Mouse (Mus musculus): ENCODE results near the gene Heatr9. TPM values are rescaled to one million over a fixed set of nuclear protein-coding genes. Genes with fewer than 3 reads are reported as not detected.

Heatr9 gene
- polyA plus RNA-seq, 1 experiment from 2014 or later = not detected

DNA sequence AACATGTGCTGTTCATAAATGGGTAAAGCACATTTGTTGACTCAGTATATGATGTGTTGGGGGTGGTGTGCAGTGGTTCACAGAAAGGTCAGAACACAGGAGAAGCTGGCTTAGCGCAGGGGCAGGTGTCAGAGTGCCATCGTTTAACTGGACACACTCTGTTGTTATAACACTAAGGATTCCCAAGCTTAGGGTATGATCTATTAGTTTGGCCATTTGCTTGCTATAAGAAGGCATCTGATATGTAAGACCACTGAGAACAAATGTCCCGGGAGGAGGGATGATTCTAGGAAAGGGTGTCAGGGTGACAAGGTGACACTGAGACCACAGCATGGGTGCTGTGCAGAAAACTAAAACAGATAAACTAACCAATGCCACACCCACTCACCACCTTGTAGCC lies 14.9 kb upstream of the Heatr9 start:
- no peak overlapping the region for H3K27ac ChIP-seq
- H3K4me3 ChIP-seq (replicated peaks; ENCODE audit: low read length) = no peak overlapping the region
- ATAC-seq (ENCODE audit: low FRiP score) (no peak), DNase-seq (ENCODE audit: low spot score) (no peak)
- H3K27me3 ChIP-seq (ENCODE audit: control insufficient read depth, insufficient read depth, low read length) = no peaks in the 10 kb centered on the region
- H3K4me2 ChIP-seq (replicated peaks) = no peak overlapping the region
- H3K9ac ChIP-seq = no peak overlapping the region
- WGBS = 88% methylated on average over 3 of the region's 3 CpGs
- H3K9me3 ChIP-seq (ENCODE audit: control insufficient read depth, low read length) = no peaks in the 10 kb centered on the region
- H3K4me1 ChIP-seq (replicated peaks; ENCODE audit: control insufficient read depth, insufficient read depth, low read length) = no peaks in the 10 kb centered on the region
- H3K36me3 ChIP-seq (replicated peaks; ENCODE audit: control insufficient read depth, insufficient read depth) = no peaks in the 10 kb centered on the region

GRCm38 (mm10) chr11:83534609-83535423 lies 12.8 kb upstream of the Heatr9 start:
- H3K27me3 ChIP-seq (ENCODE audit: control insufficient read depth, insufficient read depth, low read length) = no peaks in the 10 kb centered on the region
- peak; percentile 63 for DNase-seq (ENCODE audit: low spot score)
- no peaks in the 10 kb centered on the region for H3K9me3 ChIP-seq (ENCODE audit: control insufficient read depth, low read length)
- no peak overlapping the region for H3K27ac ChIP-seq
- no peak overlapping the region for H3K4me3 ChIP-seq (replicated peaks; ENCODE audit: low read length)
- H3K9ac ChIP-seq = no peak overlapping the region
- 64% methylated on average over 13 of the region's 13 CpGs for WGBS
- H3K4me1 ChIP-seq (replicated peaks; ENCODE audit: control insufficient read depth, insufficient read depth, low read length) = no peaks in the 10 kb centered on the region
- H3K4me2 ChIP-seq (replicated peaks) = 0 out of 2 replicates have a peak overlapping the region, but pooled peaks have one; percentile 17
- H3K36me3 ChIP-seq (replicated peaks; ENCODE audit: control insufficient read depth, insufficient read depth) = no peaks in the 10 kb centered on the region
- ATAC-seq (ENCODE audit: low FRiP score) = no peak

GRCm38 (mm10) chr11:83534143-83534542 lies 12.2 kb upstream of the Heatr9 start:
- H3K27me3 ChIP-seq (ENCODE audit: control insufficient read depth, insufficient read depth, low read length) = no peaks in the 10 kb centered on the region
- no peak for DNase-seq (ENCODE audit: low spot score)
- no peaks in the 10 kb centered on the region for H3K9me3 ChIP-seq (ENCODE audit: control insufficient read depth, low read length)
- H3K27ac ChIP-seq = no peak overlapping the region
- no peaks in the 10 kb centered on the region for H3K4me1 ChIP-seq (replicated peaks; ENCODE audit: control insufficient read depth, insufficient read depth, low read length)
- 85% methylated on average over 8 of the region's 8 CpGs for WGBS
- no peak overlapping the region for H3K9ac ChIP-seq
- ATAC-seq (ENCODE audit: low FRiP score) = no peak
- no peak overlapping the region for H3K4me3 ChIP-seq (replicated peaks; ENCODE audit: low read length)
- H3K36me3 ChIP-seq (replicated peaks; ENCODE audit: control insufficient read depth, insufficient read depth) = no peaks in the 10 kb centered on the region
- no peak overlapping the region for H3K4me2 ChIP-seq (replicated peaks)

DNA sequence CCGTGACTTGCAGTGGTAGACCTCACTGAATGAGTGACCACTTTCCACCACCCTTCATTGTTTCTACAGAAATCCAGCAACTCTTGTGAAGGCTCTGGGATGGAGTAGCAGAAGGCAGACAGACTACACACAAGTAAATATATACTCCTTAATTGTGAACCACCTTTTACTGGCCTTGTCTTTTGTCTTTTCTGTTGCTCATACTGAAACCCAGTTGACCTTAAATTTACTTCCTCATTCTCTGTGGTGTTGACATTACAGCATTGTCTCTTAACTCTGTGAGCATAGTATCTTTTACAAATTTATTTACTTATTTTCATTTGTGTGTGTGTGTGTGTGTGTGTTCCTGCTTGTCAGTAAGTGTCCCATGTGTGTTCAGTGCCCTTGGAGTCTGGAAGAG lies 11.2 kb upstream of the Heatr9 start:
- no peak for DNase-seq (ENCODE audit: low spot score)
- WGBS = 89% methylated on average over 1 of the region's 1 CpGs
- H3K27me3 ChIP-seq (ENCODE audit: control insufficient read depth, insufficient read depth, low read length) = no peaks in the 10 kb centered on the region
- H3K4me2 ChIP-seq (replicated peaks) = no peak overlapping the region
- H3K9me3 ChIP-seq (ENCODE audit: control insufficient read depth, low read length) = no peaks in the 10 kb centered on the region
- H3K36me3 ChIP-seq (replicated peaks; ENCODE audit: control insufficient read depth, insufficient read depth) = no peaks in the 10 kb centered on the region
- ATAC-seq (ENCODE audit: low FRiP score) = no peak
- no peaks in the 10 kb centered on the region for H3K4me1 ChIP-seq (replicated peaks; ENCODE audit: control insufficient read depth, insufficient read depth, low read length)
- no peak overlapping the region for H3K27ac ChIP-seq
- no peak overlapping the region for H3K4me3 ChIP-seq (replicated peaks; ENCODE audit: low read length)
- H3K9ac ChIP-seq = no peak overlapping the region

- Histone ChIP-seq H3K27me3 (ENCODE audit: control insufficient read depth, insufficient read depth, low read length) (no peaks in the 10 kb centered on the region), H3K9ac (no peak within 1 kb of the TSS), H3K27ac (no peak within 1 kb of the TSS), H3K4me3 (replicated peaks; ENCODE audit: low read length) (no peak within 1 kb of the TSS), H3K36me3 (replicated peaks; ENCODE audit: control insufficient read depth, insufficient read depth) (0 out of 2 replicates have a peak, but pooled peaks cover 5% of the 10 kb centered on the region), H3K9me3 (ENCODE audit: control insufficient read depth, low read length) (no peaks in the 10 kb centered on the region), H3K4me1 (replicated peaks; ENCODE audit: control insufficient read depth, insufficient read depth, low read length) (no peaks in the 10 kb centered on the region), H3K4me2 (replicated peaks) (no peak within 1 kb of the TSS)
- WGBS = 88% methylated on average over 5 of the region's 5 CpGs
- no peak for DNase-seq (ENCODE audit: low spot score)
- no peak for ATAC-seq (ENCODE audit: low FRiP score)
Observed at GRCm38 (mm10) chr11:83530360-83530759, 8.4 kb upstream of the Heatr9 start, which contains the start of gene Ccl5. Gene Ccl5 (minus strand): TSS chr11:83530518.

DNA sequence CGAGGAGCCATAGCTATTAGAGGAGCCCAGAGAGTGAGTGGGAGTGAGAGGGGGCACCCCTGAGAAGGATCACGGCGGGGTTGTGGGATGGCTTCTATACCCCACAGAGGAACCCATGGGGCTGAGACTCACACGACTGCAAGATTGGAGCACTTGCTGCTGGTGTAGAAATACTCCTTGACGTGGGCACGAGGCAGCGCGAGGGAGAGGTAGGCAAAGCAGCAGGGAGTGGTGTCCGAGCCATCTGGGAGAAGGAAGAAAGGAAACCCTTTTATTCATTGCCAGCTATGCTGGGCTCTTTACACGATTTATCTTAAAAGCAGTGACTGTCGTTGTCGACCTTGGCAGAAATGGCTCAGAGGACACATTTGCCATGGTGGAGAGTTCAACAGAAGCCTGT lies 7.0 kb upstream of the Heatr9 start:
- no peak for DNase-seq (ENCODE audit: low spot score)
- WGBS = 65% methylated on average over 12 of the region's 12 CpGs
- ATAC-seq (ENCODE audit: low FRiP score) = no peak
- H3K4me2 ChIP-seq (replicated peaks) = no peak overlapping the region
- no peak overlapping the region for H3K27ac ChIP-seq
- H3K9me3 ChIP-seq (ENCODE audit: control insufficient read depth, low read length) = no peaks in the 10 kb centered on the region
- no peaks in the 10 kb centered on the region for H3K27me3 ChIP-seq (ENCODE audit: control insufficient read depth, insufficient read depth, low read length)
- no peaks in the 10 kb centered on the region for H3K4me1 ChIP-seq (replicated peaks; ENCODE audit: control insufficient read depth, insufficient read depth, low read length)
- no peak overlapping the region for H3K4me3 ChIP-seq (replicated peaks; ENCODE audit: low read length)
- no peak overlapping the region for H3K9ac ChIP-seq
- H3K36me3 ChIP-seq (replicated peaks; ENCODE audit: control insufficient read depth, insufficient read depth) = 0 out of 2 replicates have a peak, but pooled peaks cover 5% of the 10 kb centered on the region

DNA sequence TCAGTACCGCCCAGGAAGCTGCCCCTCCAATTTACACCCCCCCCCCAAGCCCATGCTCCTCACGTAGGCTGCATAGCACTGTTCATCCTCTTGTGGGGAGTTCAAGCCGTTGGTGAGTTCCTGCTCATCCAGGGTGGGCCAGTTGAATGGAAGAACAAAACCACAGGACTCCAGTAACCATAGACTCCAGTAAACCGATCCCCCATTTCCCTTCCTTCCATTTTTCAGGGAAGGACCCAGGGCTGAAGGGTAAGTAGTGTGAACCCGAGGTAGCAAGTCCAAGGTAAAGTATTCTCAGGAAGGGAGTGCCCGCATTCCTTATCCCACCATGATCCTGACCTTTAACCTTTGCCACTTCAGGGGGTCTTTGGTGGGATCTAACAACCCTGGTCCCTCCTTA lies 3.6 kb downstream of the Heatr9 start:
- WGBS = 75% methylated on average over 6 of the region's 6 CpGs
- ATAC-seq (ENCODE audit: low FRiP score) = no peak
- H3K4me3 ChIP-seq (replicated peaks; ENCODE audit: low read length) = no peak overlapping the region

GRCm38 (mm10) chr11:83517153-83517552 lies 4.8 kb downstream of the Heatr9 start:
- no peak for ATAC-seq (ENCODE audit: low FRiP score)
- Histone ChIP-seq H3K36me3 (replicated peaks; ENCODE audit: control insufficient read depth, insufficient read depth) (peaks cover 11% of the 10 kb centered on the region; the same call in 1 of the 2 replicates), H3K27me3 (ENCODE audit: control insufficient read depth, insufficient read depth, low read length) (no peaks in the 10 kb centered on the region), H3K27ac (no peak overlapping the region), H3K9ac (no peak overlapping the region), H3K4me1 (replicated peaks; ENCODE audit: control insufficient read depth, insufficient read depth, low read length) (no peaks in the 10 kb centered on the region), H3K4me2 (replicated peaks) (no peak overlapping the region), H3K4me3 (replicated peaks; ENCODE audit: low read length) (no peak overlapping the region), H3K9me3 (ENCODE audit: control insufficient read depth, low read length) (no peaks in the 10 kb centered on the region)
- no peak for DNase-seq (ENCODE audit: low spot score)

More for the DNA sequence above, 3.6 kb downstream of the Heatr9 start:
- Histone ChIP-seq H3K4me1 (replicated peaks; ENCODE audit: control insufficient read depth, insufficient read depth, low read length) (no peaks in the 10 kb centered on the region), H3K4me2 (replicated peaks) (no peak overlapping the region), H3K36me3 (replicated peaks; ENCODE audit: control insufficient read depth, insufficient read depth) (peaks cover 11% of the 10 kb centered on the region; the same call in 1 of the 2 replicates), H3K27me3 (ENCODE audit: control insufficient read depth, insufficient read depth, low read length) (no peaks in the 10 kb centered on the region), H3K9me3 (ENCODE audit: control insufficient read depth, low read length) (no peaks in the 10 kb centered on the region), H3K27ac (no peak overlapping the region), H3K9ac (no peak overlapping the region)
- DNase-seq (ENCODE audit: low spot score) = no peak

- H3K4me2 ChIP-seq (replicated peaks) = no peak overlapping the region
- no peaks in the 10 kb centered on the region for H3K4me1 ChIP-seq (replicated peaks; ENCODE audit: control insufficient read depth, insufficient read depth, low read length)
- no peak for ATAC-seq (ENCODE audit: low FRiP score)
- H3K9ac ChIP-seq = no peak overlapping the region
- H3K36me3 ChIP-seq (replicated peaks; ENCODE audit: control insufficient read depth, insufficient read depth) = peaks cover 35% of the 10 kb centered on the region
- no peak for DNase-seq (ENCODE audit: low spot score)
- H3K9me3 ChIP-seq (ENCODE audit: control insufficient read depth, low read length) = no peaks in the 10 kb centered on the region
- H3K27me3 ChIP-seq (ENCODE audit: control insufficient read depth, insufficient read depth, low read length) = no peaks in the 10 kb centered on the region
- H3K27ac ChIP-seq = no peak overlapping the region
- H3K4me3 ChIP-seq (replicated peaks; ENCODE audit: low read length) = no peak overlapping the region
Observed at GRCm38 (mm10) chr11:83509521-83509920, 12.5 kb downstream of the Heatr9 start.

Measured in hindbrain, embryonic 14.5 days (tissue).